Mouse (Mus musculus): ENCODE measurements around the gene Ak5. TPM values are rescaled to one million over a fixed set of nuclear protein-coding genes. Genes with fewer than 3 reads are reported as not detected.

Ak5 gene
- total and polyA plus RNA-seq, 3 experiments = 0.13 to 0.79 (median 0.23) TPM

- Histone ChIP-seq H3K27me3 (replicated peaks) (peaks cover 9% of the 10 kb centered on the region), H3K27ac (ENCODE audit: insufficient read depth, low read depth) (no peak overlapping the region), H3K79me2 (replicated peaks; ENCODE audit: control insufficient read depth, extremely low read depth, insufficient read depth, poor library complexity, severe bottlenecking) (no peaks in the 10 kb centered on the region), H3K36me3 (replicated peaks in 1 of 2; ENCODE audit: control insufficient read depth in 1 of 2, insufficient read depth in 1 of 2, low read length in 1 of 2) (no peaks in the 10 kb centered on the region), H3K4me1 (ENCODE audit: control insufficient read depth in 1 of 2, insufficient read depth in 2 of 2) (no peaks in the 10 kb centered on the region), H3K9ac (ENCODE audit: insufficient read depth, low read depth) (no peak overlapping the region), H3K9me3 (replicated peaks; ENCODE audit: low read length) (no peaks in the 10 kb centered on the region), H3K4me2 (ENCODE audit: insufficient read depth, low read depth, poor library complexity, severe bottlenecking) (no peak overlapping the region), H3K4me3 (replicated peaks in 1 of 3; ENCODE audit: low read depth in 2 of 3, low read length in 2 of 3, poor library complexity in 1 of 3) (no peak overlapping the region)
- TF ChIP-seq TBP (conservative IDR thresholded peaks at IDR 0.05; ENCODE audit: low read depth, low read length) (no peak), MAX (IDR thresholded peaks at IDR 0.05; ENCODE audit: low read length) (no peak), PAX5 (IDR thresholded peaks at IDR 0.05; ENCODE audit: low read length) (no peak), CTCF (conservative IDR thresholded peaks at IDR 0.05 in 1 of 2, IDR thresholded peaks at IDR 0.05 in 1 of 2; ENCODE audit: low read depth in 2 of 2, low read length in 2 of 2) (no peak), UBTF (IDR thresholded peaks at IDR 0.05; ENCODE audit: low read depth, low read length) (no peak), E2F4 (IDR thresholded peaks at IDR 0.05; ENCODE audit: insufficient replicate concordance, low read depth, low read length) (no peak), RCOR1 (conservative IDR thresholded peaks at IDR 0.05; ENCODE audit: low read depth, low read length) (no peak), NELFE (IDR thresholded peaks at IDR 0.05; ENCODE audit: low read depth, low read length) (no peak)
- in situ Hi-C loops (cut with MboI; ENCODE audit: low pct_ligation_motif_present, low pct_unique_long_range_greater_than_20kb, low sequenced_read_pairs) (no loop called here), dilution Hi-C loops (cut with MboI; ENCODE audit: extremely low pct_ligation_motif_present, extremely low pct_unique_long_range_greater_than_20kb, low sequenced_read_pairs) (no loop called here)
- no peak for DNase-seq (ENCODE audit: extremely low read depth)
Measured at GRCm38 (mm10) chr3:152497842-152498241, 170.3 kb downstream of the Ak5 start.

- no peak for DNase-seq (ENCODE audit: extremely low read depth)
- dilution Hi-C loops (cut with MboI; ENCODE audit: extremely low pct_ligation_motif_present, extremely low pct_unique_long_range_greater_than_20kb, low sequenced_read_pairs) = no loop called here
- Histone ChIP-seq H3K27ac (ENCODE audit: insufficient read depth, low read depth) (no peak overlapping the region), H3K9me3 (replicated peaks; ENCODE audit: low read length) (no peaks in the 10 kb centered on the region), H3K36me3 (replicated peaks in 1 of 2; ENCODE audit: control insufficient read depth in 1 of 2, insufficient read depth in 1 of 2, low read length in 1 of 2) (no peaks in the 10 kb centered on the region), H3K4me3 (replicated peaks in 1 of 3; ENCODE audit: low read depth in 2 of 3, low read length in 2 of 3, poor library complexity in 1 of 3) (no peak overlapping the region), H3K79me2 (replicated peaks; ENCODE audit: control insufficient read depth, extremely low read depth, insufficient read depth, poor library complexity, severe bottlenecking) (no peaks in the 10 kb centered on the region), H3K4me1 (ENCODE audit: control insufficient read depth in 1 of 2, insufficient read depth in 2 of 2) (no peaks in the 10 kb centered on the region), H3K27me3 (replicated peaks) (peaks cover 9% of the 10 kb centered on the region), H3K9ac (ENCODE audit: insufficient read depth, low read depth) (no peak overlapping the region), H3K4me2 (ENCODE audit: insufficient read depth, low read depth, poor library complexity, severe bottlenecking) (no peak overlapping the region)
- TF ChIP-seq SMC3 (IDR thresholded peaks at IDR 0.05; ENCODE audit: low read depth, low read length) (no peak), MEF2A (IDR thresholded peaks at IDR 0.05; ENCODE audit: borderline replicate concordance, low read depth, low read length) (no peak), MAZ (IDR thresholded peaks at IDR 0.05; ENCODE audit: low read depth, low read length) (no peak), CTCF (conservative IDR thresholded peaks at IDR 0.05 in 1 of 2, IDR thresholded peaks at IDR 0.05 in 1 of 2; ENCODE audit: low read depth in 2 of 2, low read length in 2 of 2) (no peak), MAFK (IDR thresholded peaks at IDR 0.05; ENCODE audit: insufficient replicate concordance, low read length) (no peak), BHLHE40 (IDR thresholded peaks at IDR 0.05; ENCODE audit: low read depth, low read length) (no peak), SIN3A (IDR thresholded peaks at IDR 0.05; ENCODE audit: low read length) (no peak)
- in situ Hi-C loops (cut with MboI; ENCODE audit: low pct_ligation_motif_present, low pct_unique_long_range_greater_than_20kb, low sequenced_read_pairs) = no loop called here
Measured at GRCm38 (mm10) chr3:152497084-152497483, 171.1 kb downstream of the Ak5 start.

GRCm38 (mm10) chr3:152495415-152495898, 172.7 kb downstream of the Ak5 start:
- Histone ChIP-seq H3K4me1 (ENCODE audit: control insufficient read depth in 1 of 2, insufficient read depth in 2 of 2) (no peaks in the 10 kb centered on the region), H3K4me2 (ENCODE audit: insufficient read depth, low read depth, poor library complexity, severe bottlenecking) (no peak overlapping the region), H3K9ac (ENCODE audit: insufficient read depth, low read depth) (no peak overlapping the region), H3K36me3 (replicated peaks in 1 of 2; ENCODE audit: control insufficient read depth in 1 of 2, insufficient read depth in 1 of 2, low read length in 1 of 2) (no peaks in the 10 kb centered on the region), H3K27ac (ENCODE audit: insufficient read depth, low read depth) (no peak overlapping the region), H3K27me3 (replicated peaks) (peaks cover 9% of the 10 kb centered on the region), H3K79me2 (replicated peaks; ENCODE audit: control insufficient read depth, extremely low read depth, insufficient read depth, poor library complexity, severe bottlenecking) (no peaks in the 10 kb centered on the region), H3K9me3 (replicated peaks; ENCODE audit: low read length) (no peaks in the 10 kb centered on the region), H3K4me3 (replicated peaks in 1 of 3; ENCODE audit: low read depth in 2 of 3, low read length in 2 of 3, poor library complexity in 1 of 3) (no peak overlapping the region)
- no peak for TF ChIP-seq POLR2A (IDR thresholded peaks at IDR 0.05; ENCODE audit: low read depth, low read length)
- dilution Hi-C loops (cut with MboI; ENCODE audit: extremely low pct_ligation_motif_present, extremely low pct_unique_long_range_greater_than_20kb, low sequenced_read_pairs) = no loop called here
- in situ Hi-C loops (cut with MboI; ENCODE audit: low pct_ligation_motif_present, low pct_unique_long_range_greater_than_20kb, low sequenced_read_pairs) = no loop called here
- no peak for DNase-seq (ENCODE audit: extremely low read depth)

All from CH12.LX (cell line).